Mouse (Mus musculus): ENCODE measurements around the gene Camk1.

The Camk1 gene

GRCm38 (mm10) chr6:113307481-113308121, 36.2 kb downstream of the Camk1 start:
- no peak for ATAC-seq (ENCODE audit: insufficient number of reproducible peaks, low FRiP score, low TSS enrichment)

- peak; percentile 21 for ATAC-seq (ENCODE audit: insufficient number of reproducible peaks, low FRiP score, low TSS enrichment)
These were observed 36.8 kb downstream of the Camk1 start, which contains the start of gene Brpf1 for GRCm38 (mm10) chr6:113306986-113307349. TSS of gene Brpf1 (plus strand) at chr6:113307137.

- ATAC-seq (ENCODE audit: insufficient number of reproducible peaks, low FRiP score, low TSS enrichment): peak; percentile 91
These were observed 37.3 kb downstream of the Camk1 start for GRCm38 (mm10) chr6:113306322-113306985.

- ATAC-seq (ENCODE audit: insufficient number of reproducible peaks, low FRiP score, low TSS enrichment): no peak
These were observed 41.5 kb downstream of the Camk1 start for GRCm38 (mm10) chr6:113302258-113302657.

- ATAC-seq (ENCODE audit: insufficient number of reproducible peaks, low FRiP score, low TSS enrichment): no peak
These were observed 42.4 kb downstream of the Camk1 start for GRCm38 (mm10) chr6:113301350-113301749.

- no peak for ATAC-seq (ENCODE audit: insufficient number of reproducible peaks, low FRiP score, low TSS enrichment)
These were observed 47.1 kb downstream of the Camk1 start for GRCm38 (mm10) chr6:113296639-113297038.

- ATAC-seq (ENCODE audit: insufficient number of reproducible peaks, low FRiP score, low TSS enrichment): no peak
These were observed 47.7 kb downstream of the Camk1 start for GRCm38 (mm10) chr6:113296046-113296445.

- no peak for ATAC-seq (ENCODE audit: insufficient number of reproducible peaks, low FRiP score, low TSS enrichment)
These were observed 50.8 kb downstream of the Camk1 start for GRCm38 (mm10) chr6:113292938-113293337.

GRCm38 (mm10) chr6:113290346-113290745, 53.4 kb downstream of the Camk1 start:
- no peak for ATAC-seq (ENCODE audit: insufficient number of reproducible peaks, low FRiP score, low TSS enrichment)

GRCm38 (mm10) chr6:113289346-113289745, 54.4 kb downstream of the Camk1 start:
- ATAC-seq (ENCODE audit: insufficient number of reproducible peaks, low FRiP score, low TSS enrichment): no peak

- no peak for ATAC-seq (ENCODE audit: insufficient number of reproducible peaks, low FRiP score, low TSS enrichment)
These were observed 56.5 kb downstream of the Camk1 start for GRCm38 (mm10) chr6:113287236-113287635.

- no peak for ATAC-seq (ENCODE audit: insufficient number of reproducible peaks, low FRiP score, low TSS enrichment)
These were observed 57.5 kb downstream of the Camk1 start for GRCm38 (mm10) chr6:113286316-113286715.

GRCm38 (mm10) chr6:113284931-113285330, 58.9 kb downstream of the Camk1 start:
- ATAC-seq (ENCODE audit: insufficient number of reproducible peaks, low FRiP score, low TSS enrichment): no peak

Data from cerebellum, adult (tissue).